Mouse (Mus musculus): ENCODE measurements around the gene Eef1a2. TPM values are rescaled to one million over a fixed set of nuclear protein-coding genes. Genes with fewer than 3 reads are reported as not detected.

The Eef1a2 gene
- total and polyA plus RNA-seq, 3 experiments, result 1,031 to 1,646 (median 1,434) TPM

DNA sequence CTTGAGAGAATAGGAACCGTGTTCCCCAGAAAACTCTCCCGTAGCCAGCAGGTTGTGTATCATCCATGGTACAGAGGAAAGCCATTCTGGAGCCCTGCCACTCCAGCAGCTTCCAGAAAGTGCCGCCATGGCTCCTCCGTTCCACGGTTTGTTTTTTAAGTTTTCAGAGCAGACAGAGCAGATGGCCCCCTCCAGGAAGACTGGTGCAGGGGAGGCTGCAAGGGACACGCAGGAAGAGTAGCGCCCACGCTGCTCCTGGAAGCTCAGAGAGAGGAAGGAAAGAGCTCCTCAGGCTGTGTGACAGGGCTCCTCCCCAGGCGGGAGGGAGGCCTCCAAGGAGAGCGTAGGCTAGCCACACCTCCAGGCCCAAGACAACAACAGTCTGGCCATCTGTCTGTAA lies 36.9 kb downstream of the Eef1a2 start:
- DNase-seq, result no peak
- intact Hi-C loops (cut with DNase I), result no loop called here
- no peaks in the 10 kb centered on the region for H3K36me3 ChIP-seq (ENCODE audit: control insufficient read depth, insufficient read depth, low read length)
- no peak overlapping the region for H3K4me3 ChIP-seq
- TF ChIP-seq POLR2A (IDR thresholded peaks at IDR 0.05; ENCODE audit: insufficient read depth, low read depth, low read length), result no peak
- no peak for TF ChIP-seq CTCF (IDR thresholded peaks at IDR 0.05)
- TF ChIP-seq EP300 (IDR thresholded peaks at IDR 0.05; ENCODE audit: insufficient read depth, low read depth, low read length), result no peak
- H3K4me1 ChIP-seq (ENCODE audit: control insufficient read depth, insufficient read depth, low read length), result no peaks in the 10 kb centered on the region
- H3K79me2 ChIP-seq (replicated peaks; ENCODE audit: control insufficient read depth, insufficient read depth, low read length), result no peaks in the 10 kb centered on the region
- 17% methylated on average over 10 of the region's 10 CpGs for WGBS
- no peak overlapping the region for H3K27ac ChIP-seq
- H3K27me3 ChIP-seq (ENCODE audit: control insufficient read depth, insufficient read depth, low read length), result peaks cover 2% of the 10 kb centered on the region; the same call in 1 of the 2 replicates
- H3K9ac ChIP-seq (ENCODE audit: low read depth, low read length), result no peak overlapping the region

DNA sequence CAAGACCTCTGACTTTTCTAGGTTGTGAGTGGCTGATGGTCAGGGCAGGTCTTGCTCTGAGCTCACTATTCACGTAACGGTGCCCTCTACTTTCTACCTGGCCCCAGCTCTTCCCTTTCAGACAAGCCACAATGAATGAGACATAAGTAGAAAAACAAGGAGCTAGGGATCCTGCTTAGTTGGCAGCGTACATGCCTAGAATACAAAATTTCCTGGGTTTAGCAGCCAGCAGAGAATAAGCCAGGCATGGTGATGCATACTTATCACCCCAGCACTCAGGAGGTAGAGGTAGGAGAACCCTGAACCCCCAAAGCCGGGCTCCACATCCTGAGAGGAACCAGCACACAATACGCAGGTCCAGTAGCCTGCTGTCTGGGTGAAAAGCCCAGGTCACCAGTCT lies 40.4 kb downstream of the Eef1a2 start:
- no peak for DNase-seq
- Histone ChIP-seq H3K9ac (ENCODE audit: low read depth, low read length) (no peak overlapping the region), H3K79me2 (replicated peaks; ENCODE audit: control insufficient read depth, insufficient read depth, low read length) (no peaks in the 10 kb centered on the region), H3K27me3 (ENCODE audit: control insufficient read depth, insufficient read depth, low read length) (peaks cover 2% of the 10 kb centered on the region; the same call in 1 of the 2 replicates), H3K27ac (no peak overlapping the region), H3K4me3 (no peak overlapping the region), H3K36me3 (ENCODE audit: control insufficient read depth, insufficient read depth, low read length) (no peaks in the 10 kb centered on the region), H3K4me1 (ENCODE audit: control insufficient read depth, insufficient read depth, low read length) (no peaks in the 10 kb centered on the region)
- intact Hi-C loops (cut with DNase I), result no loop called here
- TF ChIP-seq EP300 (IDR thresholded peaks at IDR 0.05; ENCODE audit: insufficient read depth, low read depth, low read length) (no peak), CTCF (IDR thresholded peaks at IDR 0.05) (no peak), POLR2A (IDR thresholded peaks at IDR 0.05; ENCODE audit: insufficient read depth, low read depth, low read length) (no peak)
- 72% methylated on average over 5 of the region's 5 CpGs for WGBS

DNA sequence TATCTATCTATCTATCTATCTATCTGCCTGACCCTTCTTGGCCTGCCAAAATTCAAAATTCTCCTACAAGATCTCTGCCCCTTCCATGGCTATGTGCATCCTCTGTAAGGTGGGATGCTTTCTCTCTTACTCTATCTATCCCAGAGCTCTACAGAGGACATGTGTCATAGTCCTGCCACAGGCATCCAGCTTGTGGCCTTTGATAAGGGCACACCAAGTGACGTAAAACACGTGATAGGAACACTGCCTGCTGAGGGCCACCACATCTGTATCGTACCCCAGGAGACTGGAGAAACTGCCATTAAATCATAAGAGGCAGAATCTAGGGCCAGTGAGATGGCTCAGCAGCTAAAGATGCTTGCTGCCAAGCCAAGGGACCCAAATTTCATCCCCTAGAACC lies 41.4 kb downstream of the Eef1a2 start:
- 46% methylated on average over 3 of the region's 3 CpGs for WGBS
- Histone ChIP-seq H3K27ac (no peak overlapping the region), H3K9ac (ENCODE audit: low read depth, low read length) (no peak overlapping the region), H3K27me3 (ENCODE audit: control insufficient read depth, insufficient read depth, low read length) (peaks cover 2% of the 10 kb centered on the region; the same call in 1 of the 2 replicates), H3K4me3 (no peak overlapping the region), H3K4me1 (ENCODE audit: control insufficient read depth, insufficient read depth, low read length) (no peaks in the 10 kb centered on the region), H3K79me2 (replicated peaks; ENCODE audit: control insufficient read depth, insufficient read depth, low read length) (no peaks in the 10 kb centered on the region), H3K36me3 (ENCODE audit: control insufficient read depth, insufficient read depth, low read length) (no peaks in the 10 kb centered on the region)
- intact Hi-C loops (cut with DNase I), result no loop called here
- TF ChIP-seq POLR2A (IDR thresholded peaks at IDR 0.05; ENCODE audit: insufficient read depth, low read depth, low read length), result no peak
- TF ChIP-seq CTCF (IDR thresholded peaks at IDR 0.05), result no peak
- TF ChIP-seq EP300 (IDR thresholded peaks at IDR 0.05; ENCODE audit: insufficient read depth, low read depth, low read length), result no peak
- no peak for DNase-seq

DNA sequence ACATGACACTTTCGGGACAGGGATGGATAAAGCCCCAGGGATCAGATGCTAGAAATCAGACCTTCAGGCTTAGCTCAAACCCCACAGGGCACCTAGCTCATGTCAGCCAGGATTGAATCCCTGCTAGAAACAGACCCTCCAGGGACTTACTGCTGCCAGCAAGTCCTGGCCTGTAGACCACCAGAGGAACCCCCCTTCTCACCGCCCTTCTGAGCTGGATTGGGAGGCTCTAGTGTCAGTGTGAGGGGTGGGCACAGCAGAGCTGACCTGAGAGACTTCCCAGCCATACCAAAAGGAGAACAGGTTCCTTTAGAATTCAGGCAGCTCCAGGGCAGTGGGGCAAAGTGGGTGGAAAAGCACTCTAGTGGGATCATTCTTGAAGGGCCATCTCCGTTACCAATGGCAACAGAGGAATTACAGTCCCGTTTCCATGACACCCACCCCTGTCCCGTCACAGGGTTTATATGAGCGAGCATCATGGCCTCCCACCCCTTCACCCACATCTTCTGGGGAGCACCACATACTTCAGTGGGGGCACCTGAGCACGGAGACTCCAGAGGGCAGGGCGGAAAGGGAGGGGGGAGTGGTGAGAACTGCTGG lies 43.0 kb downstream of the Eef1a2 start:
- no peak overlapping the region for H3K27ac ChIP-seq
- peaks cover 2% of the 10 kb centered on the region; the same call in 1 of the 2 replicates for H3K27me3 ChIP-seq (ENCODE audit: control insufficient read depth, insufficient read depth, low read length)
- H3K4me3 ChIP-seq, result no peak overlapping the region
- 75% methylated on average over 8 of the region's 8 CpGs for WGBS
- intact Hi-C loops (cut with DNase I), result no loop called here
- TF ChIP-seq EP300 (IDR thresholded peaks at IDR 0.05; ENCODE audit: insufficient read depth, low read depth, low read length) (no peak), CTCF (IDR thresholded peaks at IDR 0.05) (no peak), POLR2A (IDR thresholded peaks at IDR 0.05; ENCODE audit: insufficient read depth, low read depth, low read length) (no peak)
- H3K79me2 ChIP-seq (replicated peaks; ENCODE audit: control insufficient read depth, insufficient read depth, low read length), result no peaks in the 10 kb centered on the region
- H3K9ac ChIP-seq (ENCODE audit: low read depth, low read length), result no peak overlapping the region
- DNase-seq, result no peak
- H3K36me3 ChIP-seq (ENCODE audit: control insufficient read depth, insufficient read depth, low read length), result no peaks in the 10 kb centered on the region
- H3K4me1 ChIP-seq (ENCODE audit: control insufficient read depth, insufficient read depth, low read length), result no peaks in the 10 kb centered on the region

DNA sequence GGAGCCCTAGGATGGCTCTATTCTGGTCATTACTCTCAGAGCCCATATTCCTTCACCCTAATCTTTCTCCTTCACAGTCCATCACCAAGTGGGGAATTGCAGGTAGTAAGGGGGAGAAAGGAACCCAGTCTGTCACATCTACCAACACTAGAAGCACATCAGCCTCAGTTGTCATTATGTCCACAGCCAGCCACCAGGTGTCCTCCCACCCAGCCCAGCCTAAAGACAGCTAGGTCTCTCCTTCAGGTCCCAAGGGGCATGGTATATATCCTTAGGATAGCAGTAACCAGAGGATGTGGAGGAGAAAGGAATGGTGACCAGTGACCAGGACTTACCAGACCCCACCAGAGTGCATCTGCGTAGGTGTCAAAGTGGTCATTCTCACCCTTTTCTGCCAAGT lies 45.1 kb downstream of the Eef1a2 start:
- H3K27me3 ChIP-seq (ENCODE audit: control insufficient read depth, insufficient read depth, low read length), result no peaks in the 10 kb centered on the region; the same call in 1 of the 2 replicates
- WGBS, result 90% methylated on average over 1 of the region's 1 CpGs
- H3K36me3 ChIP-seq (ENCODE audit: control insufficient read depth, insufficient read depth, low read length), result no peaks in the 10 kb centered on the region
- H3K9ac ChIP-seq (ENCODE audit: low read depth, low read length), result no peak overlapping the region
- no peak overlapping the region for H3K4me3 ChIP-seq
- intact Hi-C loops (cut with DNase I), result no loop called here
- H3K79me2 ChIP-seq (replicated peaks; ENCODE audit: control insufficient read depth, insufficient read depth, low read length), result no peaks in the 10 kb centered on the region
- DNase-seq, result no peak
- H3K27ac ChIP-seq, result no peak overlapping the region
- peak; percentile 48 for TF ChIP-seq CTCF (IDR thresholded peaks at IDR 0.05)
- no peak for TF ChIP-seq EP300 (IDR thresholded peaks at IDR 0.05; ENCODE audit: insufficient read depth, low read depth, low read length)
- no peak for TF ChIP-seq POLR2A (IDR thresholded peaks at IDR 0.05; ENCODE audit: insufficient read depth, low read depth, low read length)
- H3K4me1 ChIP-seq (ENCODE audit: control insufficient read depth, insufficient read depth, low read length), result no peaks in the 10 kb centered on the region

DNA sequence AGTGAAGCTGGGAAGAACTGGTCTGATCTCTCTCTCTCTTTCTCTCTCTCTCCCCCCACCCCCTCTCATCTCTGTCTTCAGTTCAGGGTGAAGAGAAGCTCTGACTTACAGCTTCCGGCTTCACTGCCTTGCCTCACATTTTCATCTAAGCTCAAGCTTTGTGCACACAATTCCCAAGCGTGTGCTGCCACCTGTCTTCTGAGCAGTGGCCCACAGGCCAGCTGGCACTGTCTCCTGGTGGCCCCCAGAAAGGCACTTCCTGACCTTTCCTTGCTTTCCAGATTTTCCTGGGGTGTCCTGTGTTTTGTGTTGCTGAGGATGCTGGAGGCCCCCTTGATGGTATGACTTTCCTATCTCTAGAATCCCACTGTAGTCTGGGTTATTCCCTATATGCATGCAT lies 52.7 kb downstream of the Eef1a2 start:
- H3K9ac ChIP-seq (ENCODE audit: low read depth, low read length), result no peak overlapping the region
- intact Hi-C loops (cut with DNase I), result no loop called here
- no peaks in the 10 kb centered on the region for H3K79me2 ChIP-seq (replicated peaks; ENCODE audit: control insufficient read depth, insufficient read depth, low read length)
- no peaks in the 10 kb centered on the region for H3K36me3 ChIP-seq (ENCODE audit: control insufficient read depth, insufficient read depth, low read length)
- no peaks in the 10 kb centered on the region for H3K4me1 ChIP-seq (ENCODE audit: control insufficient read depth, insufficient read depth, low read length)
- no peak for DNase-seq
- H3K27me3 ChIP-seq (ENCODE audit: control insufficient read depth, insufficient read depth, low read length), result no peaks in the 10 kb centered on the region; the same call in 1 of the 2 replicates
- H3K27ac ChIP-seq, result no peak overlapping the region
- 40% methylated on average over 2 of the region's 2 CpGs for WGBS
- H3K4me3 ChIP-seq, result no peak overlapping the region
- TF ChIP-seq EP300 (IDR thresholded peaks at IDR 0.05; ENCODE audit: insufficient read depth, low read depth, low read length), result no peak
- peak; percentile 42 for TF ChIP-seq CTCF (IDR thresholded peaks at IDR 0.05)
- TF ChIP-seq POLR2A (IDR thresholded peaks at IDR 0.05; ENCODE audit: insufficient read depth, low read depth, low read length), result no peak

All from heart, adult 2 months (tissue).